ENCODE assay signal across 9 mouse cellular contexts in the genomic region with DNA sequence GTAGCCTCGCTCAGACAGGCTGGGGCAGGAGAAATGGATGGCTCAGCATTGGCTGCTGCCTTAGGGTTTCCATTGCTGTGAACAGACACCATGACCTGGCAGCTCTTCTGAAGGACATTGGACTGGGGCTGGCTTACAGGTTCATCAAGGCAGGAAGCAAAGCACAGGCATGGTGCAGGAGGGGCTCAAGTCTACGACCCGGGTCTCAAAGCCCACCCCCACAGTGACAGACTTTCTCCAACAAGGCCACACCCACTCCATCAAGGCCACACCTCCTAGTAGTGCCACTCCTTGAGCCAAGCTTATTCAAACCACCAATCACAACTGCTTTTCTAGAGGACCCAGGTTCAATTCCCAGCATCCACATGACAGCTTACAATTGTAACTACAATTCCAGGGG. TPM values are rescaled to one million over a fixed set of nuclear protein-coding genes. Genes with fewer than 3 reads are reported as not detected.
DNase-seq lines count a peak whose midpoint lies in the region; ATAC-seq and TF ChIP-seq lines count a peak whose summit lies in the region.
"Had no signal": no experiment of that assay in that cellular context is flagged by ENCODE, and none has a peak within 500 bp of the region (broad histone marks: within the 10 kb centered on the region; RNA-seq: fewer than 3 reads in every experiment).

No protein-coding gene starts in this region.

- DNase-seq in gastrocnemius, adult 2 months, result no peak
- DNase-seq in gastrocnemius, postnatal 25 days, result no peak
- peak; percentile 31 for DNase-seq in retina, postnatal 1 day
- no peak for DNase-seq in retina, embryonic 14.5 days (ENCODE audit: low spot score)
- no peak for DNase-seq in thymus, adult 2 months
- DNase-seq in lung, postnatal 0 days (ENCODE audit: low spot score), result no peak

- no peak for TF ChIP-seq POLR2A in thymus, adult 2 months (IDR thresholded peaks at IDR 0.05; ENCODE audit: control insufficient read depth, extremely low read depth, insufficient read depth, low read length, poor library complexity)

- peaks cover 53% of the 10 kb centered on the region for H3K36me3 ChIP-seq in limb, embryonic 13.5 days
- no peaks in the 10 kb centered on the region for H3K36me3 ChIP-seq in thymus, adult 2 months (ENCODE audit: control insufficient read depth, insufficient read depth, low read length)
- H3K36me3 ChIP-seq in lung, postnatal 0 days (ENCODE audit: insufficient read depth, low read length), result peaks cover 14% of the 10 kb centered on the region; the same call in 1 of the 2 replicates

- no peak overlapping the region for H3K9ac ChIP-seq in limb, embryonic 13.5 days
- H3K9ac ChIP-seq in lung, postnatal 0 days (replicated peaks; ENCODE audit: low read depth), result no peak overlapping the region
- H3K9ac ChIP-seq: embryonic facial prominence, embryonic 13.5 days had no signal

- H3K27me3 ChIP-seq in limb, embryonic 13.5 days, result no peaks in the 10 kb centered on the region
- H3K27me3 ChIP-seq in thymus, adult 2 months (ENCODE audit: control insufficient read depth, insufficient read depth, low read length), result no peaks in the 10 kb centered on the region
- no peaks in the 10 kb centered on the region for H3K27me3 ChIP-seq in lung, postnatal 0 days (replicated peaks; ENCODE audit: insufficient read depth, low read length)
- H3K27me3 ChIP-seq: embryonic facial prominence, embryonic 13.5 days had no signal

- TF ChIP-seq CTCF in gastrocnemius, adult 2 months (IDR thresholded peaks at IDR 0.05), result no peak
- no peak for TF ChIP-seq CTCF in thymus, adult 2 months (IDR thresholded peaks at IDR 0.05; ENCODE audit: borderline replicate concordance, control insufficient read depth, extremely low read depth, insufficient read depth, low read length, poor library complexity)
- TF ChIP-seq CTCF in lung, postnatal 0 days (IDR thresholded peaks at IDR 0.05), result no peak

- WGBS in limb, embryonic 13.5 days, result 42% methylated on average over 3 of the region's 3 CpGs
- 69% methylated on average over 3 of the region's 3 CpGs for WGBS in thymus, adult 2 months
- WGBS in lung, postnatal 0 days, result 37% methylated on average over 3 of the region's 3 CpGs

- intact Hi-C loops in gastrocnemius, adult 2 months (cut with DNase I), result no loop called here

- H3K4me1 ChIP-seq in limb, embryonic 13.5 days, result peaks cover 15% of the 10 kb centered on the region
- peaks cover 9% of the 10 kb centered on the region for H3K4me1 ChIP-seq in thymus, adult 2 months (replicated peaks; ENCODE audit: control insufficient read depth, insufficient read depth, low read length)
- 0 out of 2 replicates have a peak, but pooled peaks cover 3% of the 10 kb centered on the region for H3K4me1 ChIP-seq in lung, postnatal 0 days (ENCODE audit: insufficient read depth, low read depth, low read length)

- H3K27ac ChIP-seq in gastrocnemius, adult 2 months, result 0 out of 2 replicates have a peak overlapping the region, but pooled peaks have one; percentile 31
- H3K27ac ChIP-seq in limb, embryonic 13.5 days, result 0 out of 2 replicates have a peak overlapping the region, but pooled peaks have one; percentile 17
- H3K27ac ChIP-seq in thymus, adult 2 months (ENCODE audit: control insufficient read depth, insufficient read depth, low read length), result no peak overlapping the region
- H3K27ac ChIP-seq in lung, postnatal 0 days (ENCODE audit: low read length), result no peak overlapping the region

- no peak overlapping the region for H3K4me3 ChIP-seq in gastrocnemius, adult 2 months
- no peak overlapping the region for H3K4me3 ChIP-seq in limb, embryonic 13.5 days
- H3K4me3 ChIP-seq in thymus, adult 2 months (ENCODE audit: control insufficient read depth, insufficient read depth, low read length), result no peak overlapping the region
- H3K4me3 ChIP-seq in lung, postnatal 0 days (ENCODE audit: low read depth, low read length), result no peak overlapping the region
- H3K4me3 ChIP-seq: embryonic facial prominence, embryonic 13.5 days had no signal

- no peaks in the 10 kb centered on the region for H3K9me3 ChIP-seq in limb, embryonic 13.5 days
- H3K9me3 ChIP-seq in lung, postnatal 0 days (ENCODE audit: low read length), result no peaks in the 10 kb centered on the region

- ATAC-seq in limb, embryonic 13.5 days (ENCODE audit: low FRiP score, low read depth), result no peak
- ATAC-seq in lung, postnatal 0 days, result no peak
- no peak for ATAC-seq in inflammation-experienced regulatory T-cells, adult 6 months

- TF ChIP-seq EP300 in lung, postnatal 0 days (IDR thresholded peaks at IDR 0.05), result no peak

- no peak overlapping the region for H3K4me2 ChIP-seq in limb, embryonic 13.5 days (replicated peaks)
- H3K4me2 ChIP-seq in lung, postnatal 0 days (replicated peaks; ENCODE audit: low read depth, low read length), result no peak overlapping the region

RNA-seq across cellular contexts. Expression of a gene that starts 13.8 kb away (rescaled TPM):
- total RNA-seq in gastrocnemius, adult 2 months (2021), result 1 to 10 TPM; 4.4 to 7.3 TPM
- 10 to 100 TPM; 13.4 to 17.6 TPM for total RNA-seq in gastrocnemius, postnatal 25 days (2021)
- 421 and 428 TPM in 2 replicates for polyA plus RNA-seq in limb, embryonic 13.5 days (2015; fragmentation: Nextera tagmentation; extraction: Ambion mirVana)
- 148 and 157 TPM in 2 replicates for polyA plus RNA-seq in thymus, adult 2 months (2012; rRNA removed)
- 69.1 and 81.4 TPM in 2 replicates for polyA plus RNA-seq in lung, postnatal 0 days (2015; fragmentation: Nextera tagmentation; extraction: Ambion mirVana)
- 1 to 10 TPM in 1 of 3 experiments, not detected in 2; 1.2 TPM for polyA plus RNA-seq in inflammation-experienced regulatory T-cells, adult 6 months (2017; shearing (Covaris generic))

Comparison
In these comparisons a context has a peak if more than half of its experiments do, and no peak if none do; other contexts are left out.
1. H3K27ac ChIP-seq: peak in gastrocnemius, adult 2 months (single experiment) and limb, embryonic 13.5 days (single experiment); none in thymus, adult 2 months (single experiment) and lung, postnatal 0 days (single experiment).
2. RNA of a gene that starts 13.8 kb away (polyA plus RNA-seq): 421 to 428 TPM in limb, embryonic 13.5 days, 148 to 157 TPM in thymus, adult 2 months and 69.1 to 81.4 TPM in lung, postnatal 0 days; 1.2 TPM in inflammation-experienced regulatory T-cells, adult 6 months; every median in the first group is over 10 times any median in the second.